ENCODE assay signal across 8 mouse cellular contexts in genomic region chr7:116443004-116443696, GRCm38 (mm10). TPM values are rescaled to one million over a fixed set of nuclear protein-coding genes. Genes with fewer than 3 reads are reported as not detected.
DNase-seq lines count a peak whose midpoint lies in the region; ATAC-seq and TF ChIP-seq lines count a peak whose summit lies in the region.

Gene Pik3c2a, minus strand, starts transcription at chr7:116443449.

- peak; percentile 98 for TF ChIP-seq POLR2A in limb, embryonic 14.5 days (IDR thresholded peaks at IDR 0.05; ENCODE audit: borderline replicate concordance, extremely low read depth, insufficient read depth, insufficient read length)

- TF ChIP-seq CTCF in midbrain, postnatal 0 days (IDR thresholded peaks at IDR 0.05), result no peak

- no peaks in the 10 kb centered on the region for H3K27me3 ChIP-seq in embryonic facial prominence, embryonic 14.5 days (replicated peaks; ENCODE audit: control insufficient read depth, insufficient read depth, low read length)
- H3K27me3 ChIP-seq in limb, embryonic 14.5 days (ENCODE audit: control insufficient read depth, insufficient read depth, low read length), result no peaks in the 10 kb centered on the region
- no peaks in the 10 kb centered on the region for H3K27me3 ChIP-seq in midbrain, postnatal 0 days (ENCODE audit: insufficient read depth, low read length)

- H3K27ac ChIP-seq in embryonic facial prominence, embryonic 14.5 days (replicated peaks; ENCODE audit: low read depth, low read length), result peak within 1 kb of the TSS; percentile 91
- H3K27ac ChIP-seq in limb, embryonic 14.5 days (replicated peaks; ENCODE audit: low read depth, low read length), result peak within 1 kb of the TSS; percentile 86
- peak within 1 kb of the TSS; percentile 88 for H3K27ac ChIP-seq in midbrain, postnatal 0 days (ENCODE audit: low read depth, low read length)

- peak; percentile 94 for DNase-seq in 3134 (ENCODE audit: extremely low read depth, insufficient read length, low spot score)
- DNase-seq in adrenal gland, postnatal 4 days (ENCODE audit: low spot score in 2 of 2), result peak; percentile 82 to 90
- peak; percentile 99 for DNase-seq in embryonic facial prominence, embryonic 14.5 days (ENCODE audit: low spot score)
- DNase-seq in heart, adult 8-10 months (ENCODE audit: low spot score), result peak; percentile 96
- DNase-seq in kidney, adult 9 months, result peak; percentile 97
- peak; percentile 96 for DNase-seq in limb, embryonic 14.5 days (ENCODE audit: low spot score)
- DNase-seq in midbrain, postnatal 0 days (ENCODE audit: low spot score), result peak; percentile 97
- DNase-seq in spleen, postnatal 14 days (ENCODE audit: low spot score in 2 of 2), result peak; percentile 70 to 81

- H3K9me3 ChIP-seq in embryonic facial prominence, embryonic 14.5 days (ENCODE audit: control insufficient read depth, low read length), result no peaks in the 10 kb centered on the region
- no peaks in the 10 kb centered on the region for H3K9me3 ChIP-seq in limb, embryonic 14.5 days (ENCODE audit: control insufficient read depth, low read length)
- H3K9me3 ChIP-seq in midbrain, postnatal 0 days (ENCODE audit: low read length), result no peaks in the 10 kb centered on the region

- H3K36me3 ChIP-seq in embryonic facial prominence, embryonic 14.5 days (ENCODE audit: control insufficient read depth, insufficient read depth, low read length), result no peaks in the 10 kb centered on the region
- H3K36me3 ChIP-seq in limb, embryonic 14.5 days (ENCODE audit: control insufficient read depth, insufficient read depth, low read length), result 0 out of 2 replicates have a peak, but pooled peaks cover 6% of the 10 kb centered on the region
- no peaks in the 10 kb centered on the region for H3K36me3 ChIP-seq in midbrain, postnatal 0 days (ENCODE audit: insufficient read depth, low read length)

- H3K9ac ChIP-seq in embryonic facial prominence, embryonic 14.5 days (ENCODE audit: low read depth, low read length), result peak within 1 kb of the TSS; percentile 93
- H3K9ac ChIP-seq in limb, embryonic 14.5 days (ENCODE audit: low read depth, low read length, severe bottlenecking), result peak within 1 kb of the TSS; percentile 91
- peak within 1 kb of the TSS; percentile 77 for H3K9ac ChIP-seq in midbrain, postnatal 0 days (replicated peaks; ENCODE audit: low read length, poor library complexity, severe bottlenecking)

- H3K4me3 ChIP-seq in embryonic facial prominence, embryonic 14.5 days (ENCODE audit: low read depth, low read length), result peak within 1 kb of the TSS; percentile 98
- H3K4me3 ChIP-seq in limb, embryonic 14.5 days (replicated peaks; ENCODE audit: low read length), result peak within 1 kb of the TSS; percentile 97
- peak within 1 kb of the TSS; percentile 98 for H3K4me3 ChIP-seq in midbrain, postnatal 0 days (ENCODE audit: low read depth, low read length)

- H3K4me1 ChIP-seq in embryonic facial prominence, embryonic 14.5 days (ENCODE audit: control insufficient read depth, insufficient read depth, low read length), result peaks cover 18% of the 10 kb centered on the region
- peaks cover 19% of the 10 kb centered on the region for H3K4me1 ChIP-seq in limb, embryonic 14.5 days (ENCODE audit: control insufficient read depth, insufficient read depth, low read length)
- peaks cover 10% of the 10 kb centered on the region; the same call in 1 of the 2 replicates for H3K4me1 ChIP-seq in midbrain, postnatal 0 days (ENCODE audit: insufficient read depth, low read length)

- H3K4me2 ChIP-seq in embryonic facial prominence, embryonic 14.5 days (ENCODE audit: low read depth, low read length), result peak within 1 kb of the TSS; percentile 95
- H3K4me2 ChIP-seq in limb, embryonic 14.5 days (replicated peaks; ENCODE audit: low read depth, low read length, severe bottlenecking), result peak within 1 kb of the TSS; percentile 88
- peak within 1 kb of the TSS; percentile 79 for H3K4me2 ChIP-seq in midbrain, postnatal 0 days (ENCODE audit: low read depth, low read length, poor library complexity, severe bottlenecking)

- WGBS in embryonic facial prominence, embryonic 14.5 days, result 0% methylated on average over 38 of the region's 72 CpGs
- WGBS in limb, embryonic 14.5 days, result under 1% methylated on average over 62 of the region's 72 CpGs
- WGBS in midbrain, postnatal 0 days, result under 1% methylated on average over 62 of the region's 72 CpGs

- peak; percentile 98 for ATAC-seq in embryonic facial prominence, embryonic 14.5 days (ENCODE audit: low read depth)
- peak; percentile 99 for ATAC-seq in limb, embryonic 14.5 days (ENCODE audit: low FRiP score, low read depth)
- peak; percentile 99 for ATAC-seq in midbrain, postnatal 0 days (ENCODE audit: low FRiP score)

RNA-seq across cellular contexts. Expression of gene Pik3c2a, which starts in this region (rescaled TPM):
- 10 to 100 TPM; 34.5 to 36.2 TPM for total RNA-seq in adrenal gland, postnatal 4 days (2021)
- 21.5 and 22.2 TPM in 2 replicates for polyA plus RNA-seq in embryonic facial prominence, embryonic 14.5 days (2014; fragmentation: Nextera tagmentation; extraction: Ambion mirVana)
- 10 to 100 TPM; 12.9 to 15.6 (median 14.1) TPM for total RNA-seq in heart, adult 8-10 months (2022)
- polyA plus RNA-seq in limb, embryonic 14.5 days (2012; rRNA removed), result 21.4 and 21.8 TPM in 2 replicates
- 22.9 and 29.8 TPM in 2 replicates for polyA plus RNA-seq in limb, embryonic 14.5 days (2014; fragmentation: Nextera tagmentation; extraction: Ambion mirVana)
- 20.9 and 23.6 TPM in 2 replicates for total RNA-seq in midbrain, postnatal 0 days (2014; rRNA removed)
- 5.5 and 9.1 TPM in 2 replicates for polyA plus RNA-seq in midbrain, postnatal 0 days (2015; fragmentation: Nextera tagmentation; extraction: Ambion mirVana)

Comparison
In these comparisons a context has a peak if more than half of its experiments do, and no peak if none do; other contexts are left out.
1. Peak in every context shown above with its lines: DNase-seq, ATAC-seq, H3K4me3 ChIP-seq and H3K27ac ChIP-seq.